In genomic region chr2:128892180-128892721, GRCm38 (mm10) we compare ENCODE assay signal across 10 mouse cellular contexts. TPM values are rescaled to one million over a fixed set of nuclear protein-coding genes. Genes with fewer than 3 reads are reported as not detected.
DNase-seq lines count a peak whose midpoint lies in the region; ATAC-seq and TF ChIP-seq lines count a peak whose summit lies in the region.
"Had no signal": no experiment of that assay in that cellular context is flagged by ENCODE, and none has a peak within 500 bp of the region (broad histone marks: within the 10 kb centered on the region; RNA-seq: fewer than 3 reads in every experiment).

No protein-coding gene starts in this region.

- peaks cover 0 to 9% of the 10 kb centered on the region in 2 experiments; a peak in 2 of 4 replicates for H3K4me1 ChIP-seq in heart, embryonic 14.5 days (ENCODE audit: control insufficient read depth in 2 of 2, insufficient read depth in 2 of 2, low read length in 2 of 2)
- no peaks in the 10 kb centered on the region for H3K4me1 ChIP-seq in forebrain, postnatal 0 days (ENCODE audit: insufficient read depth)
- H3K4me1 ChIP-seq in liver, embryonic 16.5 days (ENCODE audit: control insufficient read depth, low read depth, low read length): no peaks in the 10 kb centered on the region

- DNase-seq in heart, adult 9 months (ENCODE audit: low spot score in 2 of 2): no peak
- DNase-seq in cerebellum, adult 11-12 months: peak; percentile 62
- peak; percentile 22 for DNase-seq in forebrain, postnatal 0 days
- peak; percentile 8 to 24 for DNase-seq in thymus, postnatal 36 days
- no peak for DNase-seq in layer of hippocampus, postnatal 25 days (ENCODE audit: extremely low spot score in 1 of 2, low spot score in 1 of 2)
- no peak for DNase-seq in adrenal gland, adult 8-10 months

- peak overlapping the region; percentile 81 for H3K4me2 ChIP-seq in heart, embryonic 14.5 days (ENCODE audit: low read length)
- H3K4me2 ChIP-seq in forebrain, postnatal 0 days (ENCODE audit: low read depth): peak overlapping the region; percentile 76
- peak overlapping the region; percentile 47 for H3K4me2 ChIP-seq in liver, embryonic 16.5 days (ENCODE audit: low read depth, low read length)

- no peaks in the 10 kb centered on the region for H3K9me3 ChIP-seq in heart, embryonic 14.5 days (ENCODE audit: control insufficient read depth, low read length)
- no peaks in the 10 kb centered on the region for H3K9me3 ChIP-seq in forebrain, postnatal 0 days (ENCODE audit: low read length)
- H3K9me3 ChIP-seq in liver, embryonic 16.5 days (replicated peaks; ENCODE audit: control insufficient read depth, low read length): no peaks in the 10 kb centered on the region

- no peaks in the 10 kb centered on the region for H3K36me3 ChIP-seq in heart, embryonic 14.5 days (ENCODE audit: control insufficient read depth, insufficient read depth, low read length)
- H3K36me3 ChIP-seq in forebrain, postnatal 0 days (ENCODE audit: insufficient read depth): no peaks in the 10 kb centered on the region
- H3K36me3 ChIP-seq in liver, embryonic 16.5 days (ENCODE audit: control insufficient read depth, insufficient read depth): no peaks in the 10 kb centered on the region
- H3K36me3 ChIP-seq: G1E had no signal

- no peaks in the 10 kb centered on the region for H3K27me3 ChIP-seq in heart, embryonic 14.5 days (ENCODE audit: control insufficient read depth, insufficient read depth, low read length)
- no peaks in the 10 kb centered on the region for H3K27me3 ChIP-seq in forebrain, postnatal 0 days (ENCODE audit: insufficient read depth, low read length)
- H3K27me3 ChIP-seq in liver, embryonic 16.5 days (ENCODE audit: control insufficient read depth, insufficient read depth, low read depth, low read length): no peaks in the 10 kb centered on the region; the same call in 1 of the 2 replicates

- no peak for ATAC-seq in heart, embryonic 14.5 days (ENCODE audit: insufficient number of reproducible peaks, insufficient read depth, low FRiP score, low read depth)
- peak; percentile 34; the same call in 1 of the 2 replicates for ATAC-seq in forebrain, postnatal 0 days
- no peak for ATAC-seq in liver, embryonic 16.5 days (ENCODE audit: low read depth)

- no peak overlapping the region for H3K27ac ChIP-seq in heart, embryonic 14.5 days (replicated peaks in 1 of 2; ENCODE audit: control insufficient read depth in 1 of 2, insufficient read depth in 1 of 2, low read depth in 2 of 2, low read length in 2 of 2)
- no peak overlapping the region for H3K27ac ChIP-seq in forebrain, postnatal 0 days (ENCODE audit: low read depth, low read length)
- no peak overlapping the region for H3K27ac ChIP-seq in liver, embryonic 16.5 days (ENCODE audit: low read length)
- H3K27ac ChIP-seq: macrophage had no signal

- peak overlapping the region; percentile 58 for H3K9ac ChIP-seq in heart, embryonic 14.5 days (ENCODE audit: low read length)
- H3K9ac ChIP-seq in forebrain, postnatal 0 days: peak overlapping the region; percentile 51
- H3K9ac ChIP-seq in liver, embryonic 16.5 days (ENCODE audit: low read depth, low read length): no peak overlapping the region

- no peak for TF ChIP-seq CTCF in forebrain, postnatal 0 days (IDR thresholded peaks at IDR 0.05; ENCODE audit: low read depth)

- peak overlapping the region; percentile 41 to 46 for H3K4me3 ChIP-seq in heart, embryonic 14.5 days (ENCODE audit: control insufficient read depth in 1 of 2, insufficient read depth in 1 of 2, low read depth in 1 of 2, low read length in 2 of 2)
- peak overlapping the region; percentile 42 for H3K4me3 ChIP-seq in forebrain, postnatal 0 days (ENCODE audit: low read depth, low read length)
- H3K4me3 ChIP-seq in liver, embryonic 16.5 days (ENCODE audit: low read depth, low read length): peak overlapping the region; percentile 32

- WGBS in heart, embryonic 14.5 days: 2% methylated on average over 28 of the region's 37 CpGs
- WGBS in forebrain, postnatal 0 days: 4% methylated on average over 35 of the region's 37 CpGs
- WGBS in liver, embryonic 16.5 days (ENCODE audit: insufficient replicate concordance): 7% methylated on average over 31 of the region's 37 CpGs

RNA-seq across cellular contexts. Expression of gene Fbln7, which starts 29.5 kb away (rescaled TPM):
- polyA plus RNA-seq in heart, embryonic 14.5 days (2014; fragmentation: Nextera tagmentation; extraction: Ambion mirVana): 0.93 and 0.96 TPM in 2 replicates
- total RNA-seq in forebrain, postnatal 0 days (2014; rRNA removed): 2.6 and 3.8 TPM in 2 replicates
- 2.3 and 2.6 TPM in 2 replicates for polyA plus RNA-seq in forebrain, postnatal 0 days (2015; fragmentation: Nextera tagmentation; extraction: Ambion mirVana)
- 0.21 and 0.42 TPM in 2 replicates for polyA plus RNA-seq in liver, embryonic 16.5 days (2015; fragmentation: Nextera tagmentation; extraction: Ambion mirVana)
- total RNA-seq in layer of hippocampus, postnatal 25 days (2021): 1 to 10 TPM in 1 of 2 experiments, under 1 TPM in 1; 0.89 to 1.1 TPM
- total RNA-seq in adrenal gland, adult 8-10 months (2022): 1 to 10 TPM; 6.1 to 8.3 (median 7.1) TPM
- polyA plus RNA-seq: G1E, macrophage had no signal

RNA-seq across cellular contexts. Expression of gene Zc3h8, which starts 51.6 kb away (rescaled TPM):
- polyA plus RNA-seq in heart, embryonic 14.5 days (2014; fragmentation: Nextera tagmentation; extraction: Ambion mirVana): 7.2 and 7.6 TPM in 2 replicates
- 6.1 and 6.8 TPM in 2 replicates for total RNA-seq in forebrain, postnatal 0 days (2014; rRNA removed)
- polyA plus RNA-seq in forebrain, postnatal 0 days (2015; fragmentation: Nextera tagmentation; extraction: Ambion mirVana): 11.0 and 11.9 TPM in 2 replicates
- polyA plus RNA-seq in liver, embryonic 16.5 days (2015; fragmentation: Nextera tagmentation; extraction: Ambion mirVana): 2.3 and 2.4 TPM in 2 replicates
- total RNA-seq in layer of hippocampus, postnatal 25 days (2021): 1 to 10 TPM; 4.6 to 4.7 TPM
- 1 to 10 TPM; 3.5 to 5.3 (median 3.9) TPM for total RNA-seq in adrenal gland, adult 8-10 months (2022)

Comparison
In these comparisons a context has a peak if more than half of its experiments do, and no peak if none do; other contexts are left out.
1. DNase-seq: peak in cerebellum, adult 11-12 months (single experiment), forebrain, postnatal 0 days (single experiment) and thymus, postnatal 36 days (2 of 2); none in heart, adult 9 months (0 of 2), layer of hippocampus, postnatal 25 days (0 of 2) and adrenal gland, adult 8-10 months (single experiment).
2. Peak in every context shown above with its lines, with median percentiles within 50 percentile points of each other: H3K4me2 ChIP-seq and H3K4me3 ChIP-seq.